Mouse (Mus musculus) cerebellum, postnatal 36 days (tissue): ENCODE data around the gene Timm13.

ENCODE experiments used
- DNase-seq, 2 experiments: peaks; one replicate each; pipeline ENCODE4 v3.0.0; 2021 to 2022; ENCODE audit warnings: mixed read lengths in 2 of 2

Gene Timm13

GRCm38 (mm10) chr10:80900318-80901247, at the start of gene Timm13:
Gene Timm13, minus strand, starts transcription at chr10:80900969.
- peak; percentile 97 to 98 for DNase-seq

GRCm38 (mm10) chr10:80950314-80950713, 49.5 kb upstream of the Timm13 start:
- DNase-seq = no peak

GRCm38 (mm10) chr10:80949081-80949480, 48.3 kb upstream of the Timm13 start:
- DNase-seq = no peak

GRCm38 (mm10) chr10:80948570-80948969, 47.8 kb upstream of the Timm13 start:
- DNase-seq = no peak

- DNase-seq = peak; percentile 36
Observed at GRCm38 (mm10) chr10:80947802-80948201, 47.0 kb upstream of the Timm13 start.

- DNase-seq = no peak
Observed at GRCm38 (mm10) chr10:80946684-80947437, 46.1 kb upstream of the Timm13 start.

- no peak for DNase-seq
Observed at GRCm38 (mm10) chr10:80944231-80944630, 43.5 kb upstream of the Timm13 start.

GRCm38 (mm10) chr10:80943701-80944100, 42.9 kb upstream of the Timm13 start:
- no peak for DNase-seq

GRCm38 (mm10) chr10:80942919-80943318, 42.1 kb upstream of the Timm13 start:
- no peak for DNase-seq

- no peak for DNase-seq
Observed at GRCm38 (mm10) chr10:80940988-80941347, 40.2 kb upstream of the Timm13 start.

- no peak for DNase-seq
Observed at GRCm38 (mm10) chr10:80940320-80940987, 39.7 kb upstream of the Timm13 start.

GRCm38 (mm10) chr10:80939671-80940070, 38.9 kb upstream of the Timm13 start:
- peak; percentile 72 to 77 for DNase-seq

- DNase-seq = no peak
Observed at GRCm38 (mm10) chr10:80938831-80939550, 38.2 kb upstream of the Timm13 start.

GRCm38 (mm10) chr10:80937646-80938045, 36.9 kb upstream of the Timm13 start:
- peak in 1 of 2 experiments; percentile 43 for DNase-seq

- no peak for DNase-seq
Observed at GRCm38 (mm10) chr10:80936810-80937164, 36.0 kb upstream of the Timm13 start.

- peak; percentile 58 to 72 for DNase-seq
Observed at GRCm38 (mm10) chr10:80936135-80936809, 35.5 kb upstream of the Timm13 start.

- DNase-seq = no peak
Observed at GRCm38 (mm10) chr10:80935698-80936097, 34.9 kb upstream of the Timm13 start.

GRCm38 (mm10) chr10:80935241-80935640, 34.5 kb upstream of the Timm13 start:
- DNase-seq = no peak

- no peak for DNase-seq
Observed at GRCm38 (mm10) chr10:80934136-80934985, 33.6 kb upstream of the Timm13 start.

GRCm38 (mm10) chr10:80933421-80933979, 32.7 kb upstream of the Timm13 start:
- no peak for DNase-seq
